Comparison of ENCODE assay signal across 10 mouse cellular contexts in the genomic region with DNA sequence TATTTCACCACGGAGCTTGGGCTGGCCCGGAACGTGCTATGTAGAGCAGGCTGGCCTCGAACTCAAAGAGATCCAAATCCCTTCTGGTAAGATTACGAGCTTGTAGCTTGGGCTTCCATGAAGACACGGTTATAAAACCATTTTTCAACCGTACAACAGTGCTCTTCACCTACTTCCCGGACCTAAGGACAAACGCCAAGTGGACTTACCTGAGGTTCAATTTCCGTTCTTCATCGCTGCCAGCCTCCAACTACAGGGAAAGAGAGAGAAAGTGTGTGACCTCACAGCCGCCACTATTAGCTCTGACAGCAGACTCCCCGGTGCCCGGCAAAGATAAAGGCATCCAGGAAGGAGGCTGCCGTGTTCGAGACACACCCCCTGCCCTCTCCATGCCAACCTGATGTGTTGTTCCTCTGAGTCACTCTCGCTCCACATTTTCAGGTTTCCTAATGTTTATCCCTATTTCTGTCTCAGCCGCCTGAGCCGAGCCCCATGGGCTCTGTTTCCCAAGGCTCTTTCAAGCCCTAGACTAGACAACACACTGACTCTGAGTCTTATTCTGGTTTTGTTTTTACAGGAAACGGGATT. TPM values are rescaled to one million over a fixed set of nuclear protein-coding genes. Genes with fewer than 3 reads are reported as not detected.
DNase-seq lines count a peak whose midpoint lies in the region.
"Had no signal": no experiment of that assay in that cellular context is flagged by ENCODE, and none has a peak within 500 bp of the region (broad histone marks: within the 10 kb centered on the region; RNA-seq: fewer than 3 reads in every experiment).

No protein-coding gene starts in this region.

- DNase-seq in adrenal gland, adult (ENCODE audit: inconsistent age in 2 of 2, low spot score in 1 of 2), result peak; percentile 54 to 70
- DNase-seq in adrenal gland, adult 18-20 months (ENCODE audit: low spot score in 2 of 2), result no peak
- peak; percentile 53 for DNase-seq in urinary bladder, postnatal 14 days (ENCODE audit: low spot score)
- no peak for DNase-seq in urinary bladder, adult 18-20 months (ENCODE audit: low spot score in 2 of 2)
- DNase-seq in lung, postnatal 25 days (ENCODE audit: low spot score), result peak; percentile 32
- DNase-seq in right cerebral cortex, postnatal 25 days, result no peak
- no peak for DNase-seq in embryo, embryonic 10.5 days (ENCODE audit: low spot score)
- no peak for DNase-seq in frontal cortex, postnatal 14 days (ENCODE audit: low spot score in 2 of 2)
- DNase-seq: cerebellum, adult 9-11 months had no signal

RNA-seq across cellular contexts. Expression of a gene that starts 4.2 kb away (rescaled TPM):
- 10 to 100 TPM; 15.0 to 15.5 TPM for total RNA-seq in adrenal gland, adult 18-20 months (2021)

RNA-seq across cellular contexts. Expression of a gene that starts 14.0 kb away (rescaled TPM):
- total RNA-seq in adrenal gland, adult 18-20 months (2021), result under 1 TPM in 1 of 2 experiments, not detected in 1; 0.20 TPM
- total RNA-seq: monocyte, adult 5-6 weeks had no signal

Comparison
In these comparisons a context has a peak if more than half of its experiments do, and no peak if none do; other contexts are left out.
1. DNase-seq: peak in adrenal gland, adult (2 of 2), urinary bladder, postnatal 14 days (single experiment) and lung, postnatal 25 days (single experiment); none in adrenal gland, adult 18-20 months (0 of 2), urinary bladder, adult 18-20 months (0 of 2), right cerebral cortex, postnatal 25 days (single experiment), embryo, embryonic 10.5 days (single experiment) and frontal cortex, postnatal 14 days (0 of 2).